In genomic region chr6:34155137-34155804, GRCm38 (mm10) we compare ENCODE assay signal across 12 mouse cellular contexts. TPM values are rescaled to one million over a fixed set of nuclear protein-coding genes. Genes with fewer than 3 reads are reported as not detected.
DNase-seq lines count a peak whose midpoint lies in the region; ATAC-seq and TF ChIP-seq lines count a peak whose summit lies in the region.
"Had no signal": no experiment of that assay in that cellular context is flagged by ENCODE, and none has a peak within 500 bp of the region (broad histone marks: within the 10 kb centered on the region; RNA-seq: fewer than 3 reads in every experiment).

No protein-coding gene starts in this region.

- H3K9me3 ChIP-seq in embryonic facial prominence, embryonic 13.5 days: no peaks in the 10 kb centered on the region
- no peaks in the 10 kb centered on the region for H3K9me3 ChIP-seq in intestine, embryonic 16.5 days (ENCODE audit: control insufficient read depth, low read length)
- H3K9me3 ChIP-seq in liver, postnatal 0 days (ENCODE audit: low read length): no peaks in the 10 kb centered on the region
- H3K9me3 ChIP-seq: limb, embryonic 13.5 days; neural tube, embryonic 12.5 days had no signal

- TF ChIP-seq CTCF in left cerebral cortex, adult 2 months (IDR thresholded peaks at IDR 0.05): no peak
- no peak for TF ChIP-seq CTCF in liver, postnatal 0 days (IDR thresholded peaks at IDR 0.05; ENCODE audit: low read depth)

- no peaks in the 10 kb centered on the region for H3K27me3 ChIP-seq in embryonic facial prominence, embryonic 13.5 days
- no peaks in the 10 kb centered on the region for H3K27me3 ChIP-seq in intestine, embryonic 16.5 days (replicated peaks; ENCODE audit: control insufficient read depth, insufficient read depth, low read length)
- no peaks in the 10 kb centered on the region for H3K27me3 ChIP-seq in liver, postnatal 0 days (ENCODE audit: insufficient read depth, low read length)
- H3K27me3 ChIP-seq: neural tube, embryonic 12.5 days had no signal

- peaks cover 38% of the 10 kb centered on the region for H3K36me3 ChIP-seq in embryonic facial prominence, embryonic 13.5 days
- H3K36me3 ChIP-seq in intestine, embryonic 16.5 days (ENCODE audit: control insufficient read depth, insufficient read depth, low read length): peaks cover 8% of the 10 kb centered on the region
- peaks cover 32% of the 10 kb centered on the region for H3K36me3 ChIP-seq in liver, postnatal 0 days (replicated peaks; ENCODE audit: insufficient read depth, low read length)

- H3K9ac ChIP-seq in embryonic facial prominence, embryonic 13.5 days: no peak overlapping the region
- no peak overlapping the region for H3K9ac ChIP-seq in intestine, embryonic 16.5 days (ENCODE audit: low read depth, low read length)
- peak overlapping the region; percentile 23 for H3K9ac ChIP-seq in liver, postnatal 0 days (replicated peaks)
- H3K9ac ChIP-seq: limb, embryonic 13.5 days; neural tube, embryonic 12.5 days had no signal

- no peak for TF ChIP-seq EP300 in liver, postnatal 0 days (IDR thresholded peaks at IDR 0.05; ENCODE audit: low read depth)

- peaks cover 45% of the 10 kb centered on the region for H3K4me1 ChIP-seq in embryonic facial prominence, embryonic 13.5 days
- H3K4me1 ChIP-seq in intestine, embryonic 16.5 days (ENCODE audit: control insufficient read depth, insufficient read depth, low read length): peaks cover 39% of the 10 kb centered on the region
- peaks cover 46% of the 10 kb centered on the region for H3K4me1 ChIP-seq in liver, postnatal 0 days (ENCODE audit: insufficient read depth)

- DNase-seq in left cerebral cortex, adult 2 months (ENCODE audit: extremely low spot score in 1 of 2, low spot score in 2 of 2): no peak
- no peak for DNase-seq in left cerebral cortex, adult 8-10 months (ENCODE audit: low spot score in 2 of 2)
- DNase-seq in liver, postnatal 0 days: peak; percentile 43
- DNase-seq in layer of hippocampus, adult 9-11 months: no peak
- DNase-seq in B cell, adult 2 months: no peak
- DNase-seq: cerebellum, adult 11 months; gastrocnemius, postnatal 36 days had no signal

- ATAC-seq in embryonic facial prominence, embryonic 13.5 days (ENCODE audit: insufficient number of reproducible peaks, insufficient read depth, low FRiP score, low TSS enrichment, low read depth): no peak
- peak; percentile 74 for ATAC-seq in intestine, embryonic 16.5 days
- peak; percentile 52 for ATAC-seq in liver, postnatal 0 days
- no peak for ATAC-seq in monocyte, adult 5-6 weeks (replicated peaks; ENCODE audit: insufficient number of reproducible peaks, low FRiP score, low TSS enrichment, poor library complexity, severe bottlenecking)

- peak overlapping the region; percentile 15; the same call in 1 of the 2 replicates for H3K27ac ChIP-seq in left cerebral cortex, adult 2 months
- peak overlapping the region; percentile 88 for H3K27ac ChIP-seq in embryonic facial prominence, embryonic 13.5 days
- peak overlapping the region; percentile 50 for H3K27ac ChIP-seq in intestine, embryonic 16.5 days (ENCODE audit: low read length)
- peak overlapping the region; percentile 90 for H3K27ac ChIP-seq in liver, postnatal 0 days (ENCODE audit: low read depth)
- H3K27ac ChIP-seq: limb, embryonic 13.5 days; neural tube, embryonic 12.5 days had no signal

- intact Hi-C loops in left cerebral cortex, adult 2 months (cut with DNase I): no loop called here

- H3K4me3 ChIP-seq in left cerebral cortex, adult 2 months: no peak overlapping the region
- H3K4me3 ChIP-seq in embryonic facial prominence, embryonic 13.5 days: no peak overlapping the region
- H3K4me3 ChIP-seq in intestine, embryonic 16.5 days (ENCODE audit: low read length): no peak overlapping the region
- H3K4me3 ChIP-seq in liver, postnatal 0 days (ENCODE audit: low read depth, low read length): no peak overlapping the region
- H3K4me3 ChIP-seq: limb, embryonic 13.5 days; neural tube, embryonic 12.5 days had no signal

- 88% methylated on average over 15 of the region's 15 CpGs for WGBS in embryonic facial prominence, embryonic 13.5 days
- WGBS in intestine, embryonic 16.5 days: 72% methylated on average over 15 of the region's 15 CpGs
- 45% methylated on average over 15 of the region's 15 CpGs for WGBS in liver, postnatal 0 days (ENCODE audit: insufficient replicate concordance)

- no peak overlapping the region for H3K4me2 ChIP-seq in embryonic facial prominence, embryonic 13.5 days
- H3K4me2 ChIP-seq in intestine, embryonic 16.5 days (ENCODE audit: low read depth, low read length): peak overlapping the region; percentile 2; the same call in 1 of the 2 replicates
- peak overlapping the region; percentile 38 for H3K4me2 ChIP-seq in liver, postnatal 0 days (ENCODE audit: low read depth, low read length)
- H3K4me2 ChIP-seq: limb, embryonic 13.5 days; neural tube, embryonic 12.5 days had no signal

RNA-seq across cellular contexts. Expression of gene Slc35b4, which starts 21.6 kb away (rescaled TPM):
- 10 to 100 TPM; 65.4 to 68.6 TPM for total RNA-seq in left cerebral cortex, adult 2 months (2021)
- total RNA-seq in left cerebral cortex, adult 8-10 months (2022): 10 to 100 TPM; 65.9 to 75.7 (median 71.9) TPM
- 47.6 and 49.9 TPM in 2 replicates for polyA plus RNA-seq in embryonic facial prominence, embryonic 13.5 days (2015; fragmentation: Nextera tagmentation; extraction: Ambion mirVana)
- polyA plus RNA-seq in intestine, embryonic 16.5 days (2015; fragmentation: Nextera tagmentation; extraction: Ambion mirVana): 34.4 and 38.6 TPM in 2 replicates
- polyA plus RNA-seq in liver, postnatal 0 days (2015; fragmentation: Nextera tagmentation; extraction: Ambion mirVana): 13.4 and 15.6 TPM in 2 replicates
- total RNA-seq in monocyte, adult 5-6 weeks (2017): 16.8 to 32.7 TPM (median 29.1 TPM) in 3 replicates

Comparison
In these comparisons a context has a peak if more than half of its experiments do, and no peak if none do; other contexts are left out.
1. H3K27ac ChIP-seq: peak in every context shown above with its lines; median percentile 90 in liver, postnatal 0 days; 88 in embryonic facial prominence, embryonic 13.5 days; 50 in intestine, embryonic 16.5 days; 15 in left cerebral cortex, adult 2 months.
2. ATAC-seq: peak in intestine, embryonic 16.5 days (single experiment) and liver, postnatal 0 days (single experiment); none in embryonic facial prominence, embryonic 13.5 days (single experiment) and monocyte, adult 5-6 weeks (single experiment).